Mouse (Mus musculus): ENCODE results near the gene Pin1.

The Pin1 gene

GRCm38 (mm10) chr9:20697466-20697865 lies 45.6 kb downstream of the Pin1 start:
- no peak for DNase-seq (ENCODE audit: low spot score in 2 of 2)

- peak in 1 of 2 experiments; percentile 55 for DNase-seq (ENCODE audit: low spot score in 2 of 2)
These were observed 52.0 kb downstream of the Pin1 start for GRCm38 (mm10) chr9:20703832-20704380.

- DNase-seq (ENCODE audit: low spot score in 2 of 2), result no peak
These were observed 53.5 kb downstream of the Pin1 start for GRCm38 (mm10) chr9:20705420-20705819.

DNA sequence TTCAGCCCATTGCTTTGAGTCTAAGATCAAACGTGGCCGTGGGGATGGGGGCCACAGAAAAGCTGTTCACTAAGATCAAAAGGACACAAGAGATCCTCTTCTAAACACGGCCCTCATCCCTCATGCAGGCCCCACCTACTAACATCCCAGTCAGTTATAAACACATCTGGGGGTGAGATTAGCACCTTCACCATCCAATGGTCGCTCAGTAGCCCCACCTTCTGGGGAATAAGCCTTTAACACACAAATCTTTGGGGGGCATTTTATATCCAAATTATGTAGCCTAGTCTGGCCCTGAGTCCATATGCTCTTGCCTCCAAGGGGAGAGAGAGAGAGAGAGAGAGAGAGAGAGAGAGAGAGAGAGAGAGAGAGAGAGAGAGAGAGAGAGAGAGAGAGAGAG lies 54.1 kb downstream of the Pin1 start:
- no peak for DNase-seq (ENCODE audit: low spot score in 2 of 2)

GRCm38 (mm10) chr9:20710471-20710870 lies 58.6 kb downstream of the Pin1 start:
- no peak for DNase-seq (ENCODE audit: low spot score in 2 of 2)

- DNase-seq (ENCODE audit: low spot score in 2 of 2), result no peak
These were observed 61.1 kb downstream of the Pin1 start for GRCm38 (mm10) chr9:20712934-20713477.

DNA sequence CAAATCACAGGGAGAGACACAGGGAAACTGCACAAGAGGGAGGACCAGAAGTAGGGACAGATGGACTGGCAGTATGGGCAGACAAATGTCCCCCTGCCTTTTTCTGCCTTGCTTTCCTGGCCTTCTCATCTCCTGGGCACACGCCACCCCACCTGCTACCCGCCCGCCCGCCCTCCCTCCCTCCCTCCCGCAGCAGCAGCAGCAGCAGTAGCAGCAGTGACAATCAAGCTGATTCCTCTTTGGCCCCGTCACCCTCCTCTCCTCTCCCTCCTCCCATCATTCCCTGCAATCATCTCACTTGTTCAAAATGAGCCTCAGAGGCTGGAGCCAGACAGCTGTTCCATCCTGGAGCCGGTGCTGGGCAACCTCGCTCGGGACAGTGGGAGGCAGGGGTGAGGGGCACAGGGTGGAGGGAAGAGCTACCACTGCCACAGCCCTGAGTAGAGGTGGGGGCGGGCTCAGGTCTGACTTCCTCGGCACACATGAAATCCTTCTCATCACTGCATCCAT lies 61.6 kb downstream of the Pin1 start:
- no peak for DNase-seq (ENCODE audit: low spot score in 2 of 2)

GRCm38 (mm10) chr9:20715332-20715731 lies 63.4 kb downstream of the Pin1 start:
- no peak for DNase-seq (ENCODE audit: low spot score in 2 of 2)

Measured in left cerebral cortex, adult 9 months (tissue).